Mouse (Mus musculus) small intestine, adult 2 months (tissue): Measurements from ENCODE around the gene Map3k3. TPM values are rescaled to one million over a fixed set of nuclear protein-coding genes. Genes with fewer than 3 reads are reported as not detected.

Source experiments
- H3K27ac ChIP-seq: fragments of 200-500 bp; 2 replicates; pipeline ENCODE4 v1.5.1; 2012; ENCODE audit warnings: low read depth, low read length, control low read depth, inconsistent platforms; ENCODE audit not compliant: insufficient read depth
- H3K27me3 ChIP-seq: fragments of 200-500 bp; 2 replicates; pipeline ENCODE4 v1.6.1; 2012; ENCODE audit warnings: mild to moderate bottlenecking, moderate library complexity, low read length, inconsistent platforms; ENCODE audit not compliant: control insufficient read depth, insufficient read depth
- H3K36me3 ChIP-seq: fragments of 200-500 bp; 2 replicates; pipeline ENCODE4 v1.6.1; 2012; ENCODE audit warnings: mild to moderate bottlenecking, low read length, control low read depth, inconsistent platforms; ENCODE audit not compliant: control insufficient read depth, insufficient read depth
- H3K4me1 ChIP-seq: fragments of 200-500 bp; 2 replicates; pipeline ENCODE4 v1.6.1; 2012; ENCODE audit warnings: low read length, inconsistent platforms, mixed read lengths; ENCODE audit not compliant: control insufficient read depth, insufficient read depth, insufficient read length
- H3K4me3 ChIP-seq: fragments of 200-500 bp; 2 replicates; pipeline ENCODE4 v1.5.1; 2012; ENCODE audit warnings: low read depth, mild to moderate bottlenecking, control low read depth, inconsistent platforms, low read length, moderate library complexity
- CTCF ChIP-seq: fragments of 200-500 bp; IDR thresholded peaks from 2 replicates; pipeline ENCODE4 v1.5.1; 2012; ENCODE audit warnings: low read depth, mild to moderate bottlenecking, control low read depth, inconsistent platforms, low read length, moderate library complexity, mixed read lengths; ENCODE audit not compliant: insufficient replicate concordance, insufficient read length; ENCODE audit errors: extremely low read depth
- POLR2A ChIP-seq: fragments of 200-500 bp; IDR thresholded peaks from 2 replicates; pipeline ENCODE4 v1.6.1; 2012; ENCODE audit warnings: low read depth, mild to moderate bottlenecking, control low read depth, inconsistent platforms, low read length, moderate library complexity
- whole genome bisulfite sequencing: fragments of 180-500 bp; shearing (Covaris S2); methylation state at CpG from one replicate; pipeline ENCODE4 v1.1.7; 2018; 5-methylcytosine and 5-hydroxymethylcytosine counted together
- polyA plus RNA-seq: library from polyadenylated mRNA; depleted of rRNA; stranded (reverse); fragments of >200 nt; gene quantifications from 2 replicates; pipeline ENCODE4 v1.2.3, GENCODE M21; 2012; rRNA removed

Map3k3 gene
- 10.0 and 15.1 TPM in 2 replicates for polyA plus RNA-seq

DNA sequence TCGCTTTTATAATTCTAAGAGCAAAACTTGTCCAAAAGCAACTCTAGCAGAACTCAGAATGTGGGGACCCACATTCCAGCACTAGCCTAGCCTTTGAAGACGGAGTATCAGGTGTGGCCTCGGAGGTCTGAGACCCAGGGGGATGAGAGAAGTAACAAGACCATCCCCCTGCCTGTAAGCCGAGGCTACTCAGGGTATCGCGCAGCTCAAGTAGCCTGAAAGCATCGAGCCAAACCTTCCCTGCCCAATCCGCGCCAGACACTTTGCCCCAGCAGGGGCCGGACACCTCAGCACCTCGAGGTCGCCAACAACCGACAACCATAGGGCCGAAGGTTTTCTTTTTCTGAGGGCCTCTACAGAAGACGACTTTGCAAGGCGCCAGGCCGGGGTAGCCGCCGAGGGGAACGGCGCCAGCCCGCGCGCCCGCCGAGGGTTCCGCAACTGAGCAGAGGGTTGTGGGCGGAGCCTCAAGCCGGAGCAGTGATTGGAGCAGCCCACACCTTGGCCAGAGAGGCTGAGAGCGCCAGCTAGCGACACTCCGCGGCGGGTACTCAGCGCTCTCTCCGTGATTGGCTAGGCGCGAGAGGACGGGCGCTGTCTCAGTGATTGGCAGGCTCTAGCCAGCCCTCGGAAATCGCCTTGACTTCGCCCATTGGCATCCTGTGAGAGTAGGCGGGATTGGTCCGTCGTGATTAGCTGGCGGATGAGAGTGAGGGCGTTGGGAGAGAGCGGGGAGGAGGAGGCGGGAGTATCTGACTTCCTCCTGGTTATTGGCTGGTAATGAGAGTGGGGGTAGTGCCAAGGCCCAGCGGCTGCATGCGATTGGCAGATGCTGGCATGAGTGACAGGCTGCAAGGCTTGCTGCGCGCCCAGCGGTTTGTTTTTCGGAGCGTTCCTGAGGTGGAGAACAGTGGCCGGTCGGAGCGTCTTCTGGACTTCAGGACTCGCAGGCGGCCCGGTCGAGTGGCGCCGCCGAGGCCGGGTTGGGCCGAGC is at the start of gene Map3k3:
Gene Map3k3, plus strand, starts transcription at position 906 of the 994 bp plus-strand sequence.
- Histone ChIP-seq H3K27me3 (no peaks in the 10 kb centered on the region), H3K4me1 (no peaks in the 10 kb centered on the region; the same call in 1 of the 2 replicates), H3K4me3 (peak within 1 kb of the TSS; percentile 98), H3K27ac (peak within 1 kb of the TSS; percentile 88), H3K36me3 (no peaks in the 10 kb centered on the region)
- WGBS, result 1% methylated on average over 69 of the region's 69 CpGs
- TF ChIP-seq CTCF (peak; percentile 36), POLR2A (peak; percentile 93)

DNA sequence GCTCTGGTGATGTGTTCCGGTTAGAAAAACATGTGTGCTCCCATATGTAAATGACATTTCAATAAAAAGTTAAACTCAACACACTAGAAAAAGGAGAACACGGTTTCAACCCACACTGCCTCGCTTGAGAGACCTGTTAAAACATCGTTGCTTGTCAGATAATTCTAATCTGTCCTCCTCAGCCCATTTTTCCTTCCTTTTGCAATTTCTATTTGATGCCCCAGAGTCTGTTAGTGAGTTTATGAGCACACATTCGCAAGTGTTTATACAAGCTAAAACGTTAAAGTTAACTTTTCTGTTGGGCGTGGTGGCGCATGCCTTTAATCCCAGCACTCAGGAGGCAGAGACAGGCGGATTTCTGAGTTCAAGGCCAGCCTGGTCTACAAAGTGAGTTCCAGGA is 49.4 kb upstream of the Map3k3 start:
- H3K27me3 ChIP-seq, result no peaks in the 10 kb centered on the region
- 84% methylated on average over 9 of the region's 9 CpGs for WGBS
- H3K4me3 ChIP-seq, result no peak overlapping the region
- TF ChIP-seq CTCF (no peak), POLR2A (no peak)
- H3K36me3 ChIP-seq, result no peaks in the 10 kb centered on the region
- no peak overlapping the region for H3K27ac ChIP-seq
- H3K4me1 ChIP-seq, result no peaks in the 10 kb centered on the region

DNA sequence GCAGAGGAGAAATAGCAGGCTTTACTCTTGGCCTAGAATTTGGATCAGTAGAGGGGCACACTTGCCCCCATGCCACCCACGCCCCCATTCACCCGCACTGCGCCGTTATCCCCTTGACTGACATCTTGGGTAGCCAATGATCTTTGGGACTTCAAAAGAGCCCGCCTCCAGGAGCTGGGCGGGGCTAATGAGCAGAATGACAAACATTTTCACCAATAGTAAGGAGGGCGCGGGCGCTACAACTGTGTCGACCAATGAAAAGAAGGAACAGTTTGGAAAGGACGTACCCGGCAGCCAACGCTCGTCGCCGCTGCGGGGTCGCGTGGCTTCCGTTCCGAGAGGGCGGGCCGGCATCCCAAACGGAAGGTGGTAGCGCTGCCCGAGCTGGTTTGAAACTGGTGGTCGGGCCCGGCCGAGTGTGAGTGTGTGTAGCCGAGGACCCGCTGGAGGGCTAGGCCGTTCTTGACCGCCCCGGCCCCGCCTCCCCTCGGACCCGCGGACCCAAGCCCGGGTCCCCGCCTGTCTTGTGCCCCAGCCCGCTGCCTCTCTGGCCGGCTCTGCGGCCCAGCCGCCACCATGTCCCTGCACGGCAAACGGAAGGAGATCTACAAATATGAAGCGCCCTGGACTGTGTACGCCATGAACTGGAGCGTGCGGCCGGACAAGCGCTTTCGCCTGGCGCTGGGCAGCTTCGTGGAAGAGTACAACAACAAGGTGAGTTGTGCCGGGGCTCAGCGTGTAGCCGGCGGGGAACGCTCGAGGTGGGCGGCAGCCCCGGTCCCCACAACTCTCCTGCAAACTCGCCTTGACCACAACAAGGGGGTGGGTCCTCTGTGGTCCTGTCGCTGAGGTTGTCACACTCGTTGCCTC is 47.6 kb upstream of the Map3k3 start, which contains the start of gene Dcaf7:
Gene Dcaf7, plus strand, starts transcription at position 325 of the 870 bp plus-strand sequence.
- H3K4me1 ChIP-seq, result no peaks in the 10 kb centered on the region; the same call in 1 of the 2 replicates
- peak within 1 kb of the TSS; percentile 95 for H3K4me3 ChIP-seq
- H3K27me3 ChIP-seq, result no peaks in the 10 kb centered on the region
- H3K27ac ChIP-seq, result peak within 1 kb of the TSS; percentile 45
- TF ChIP-seq POLR2A, result 0 out of 2 replicates have a peak, but pooled peaks have one; percentile 51
- TF ChIP-seq CTCF, result no peak
- no peaks in the 10 kb centered on the region for H3K36me3 ChIP-seq
- under 1% methylated on average over 66 of the region's 66 CpGs for WGBS

DNA sequence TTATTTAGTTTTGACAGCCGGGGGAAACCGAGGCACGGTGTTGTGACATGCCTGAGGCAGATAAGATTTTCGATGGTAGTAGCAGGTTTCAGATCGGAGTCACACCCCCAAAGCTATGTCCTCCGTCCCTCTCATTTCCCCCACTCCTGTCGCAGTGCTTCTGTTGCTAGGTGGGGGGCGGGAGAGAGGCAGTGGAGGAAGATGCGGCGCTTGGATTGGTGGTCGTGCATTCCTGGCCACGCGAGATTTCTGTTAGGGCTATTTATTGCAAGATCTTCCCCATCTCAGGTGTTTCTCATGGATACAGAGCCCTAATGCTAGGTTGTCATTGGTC is 47.0 kb upstream of the Map3k3 start:
- H3K4me1 ChIP-seq, result no peaks in the 10 kb centered on the region; the same call in 1 of the 2 replicates
- WGBS, result 0% methylated on average over 13 of the region's 13 CpGs
- no peaks in the 10 kb centered on the region for H3K27me3 ChIP-seq
- H3K27ac ChIP-seq, result peak overlapping the region; percentile 45; the same call in 1 of the 2 replicates
- no peaks in the 10 kb centered on the region for H3K36me3 ChIP-seq
- peak overlapping the region; percentile 95 for H3K4me3 ChIP-seq
- no peak for TF ChIP-seq CTCF
- no peak for TF ChIP-seq POLR2A

DNA sequence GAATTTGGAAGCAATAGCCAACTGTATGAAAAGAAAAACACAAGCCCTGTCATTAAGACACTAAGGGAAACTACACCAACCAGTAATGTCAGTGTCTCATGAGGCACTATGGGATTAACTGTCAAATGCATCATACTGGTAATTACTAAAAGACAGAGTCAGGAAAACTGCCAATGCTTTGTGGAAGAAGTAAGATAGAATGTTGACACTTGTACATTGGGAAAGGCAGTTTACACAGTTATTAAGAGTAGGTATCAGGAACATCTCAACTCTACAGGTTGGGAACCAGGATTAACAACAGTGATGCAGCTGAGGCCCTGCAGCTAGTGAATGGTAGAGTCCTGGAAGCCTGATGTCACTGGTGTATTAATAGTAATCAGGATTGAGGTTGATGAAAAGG is 40.1 kb upstream of the Map3k3 start:
- Histone ChIP-seq H3K36me3 (peaks cover 17% of the 10 kb centered on the region), H3K4me1 (peaks cover 6% of the 10 kb centered on the region; the same call in 1 of the 2 replicates), H3K27ac (no peak overlapping the region), H3K4me3 (no peak overlapping the region), H3K27me3 (no peaks in the 10 kb centered on the region)
- TF ChIP-seq POLR2A (no peak), CTCF (no peak)

DNA sequence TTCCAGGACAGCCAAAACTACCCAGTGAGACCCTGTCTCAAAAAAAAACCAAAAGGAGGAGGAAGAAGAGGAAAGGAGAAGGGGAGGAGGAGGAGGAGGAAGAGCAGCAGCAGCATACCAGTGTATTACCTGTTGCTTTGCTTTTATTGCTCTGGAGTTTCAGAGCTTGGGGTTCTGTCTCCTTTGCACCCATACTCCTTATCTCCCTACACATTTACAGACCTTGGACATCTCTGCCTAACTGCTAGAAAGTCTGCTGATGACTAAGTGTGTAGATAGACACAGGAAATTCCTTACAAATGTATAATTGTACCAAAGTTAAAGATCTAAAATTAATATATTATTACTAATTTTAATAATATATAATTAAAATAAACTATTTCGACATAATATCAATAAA is 39.2 kb upstream of the Map3k3 start:
- WGBS, result 84% methylated on average over 1 of the region's 1 CpGs
- TF ChIP-seq POLR2A (no peak), CTCF (no peak)
- H3K27ac ChIP-seq, result peak overlapping the region; percentile 83
- no peak overlapping the region for H3K4me3 ChIP-seq
- H3K4me1 ChIP-seq, result peaks cover 6% of the 10 kb centered on the region; the same call in 1 of the 2 replicates
- no peaks in the 10 kb centered on the region for H3K27me3 ChIP-seq
- peaks cover 21% of the 10 kb centered on the region for H3K36me3 ChIP-seq
